ENCODE assay signal across 21 mouse cellular contexts in the genomic region with DNA sequence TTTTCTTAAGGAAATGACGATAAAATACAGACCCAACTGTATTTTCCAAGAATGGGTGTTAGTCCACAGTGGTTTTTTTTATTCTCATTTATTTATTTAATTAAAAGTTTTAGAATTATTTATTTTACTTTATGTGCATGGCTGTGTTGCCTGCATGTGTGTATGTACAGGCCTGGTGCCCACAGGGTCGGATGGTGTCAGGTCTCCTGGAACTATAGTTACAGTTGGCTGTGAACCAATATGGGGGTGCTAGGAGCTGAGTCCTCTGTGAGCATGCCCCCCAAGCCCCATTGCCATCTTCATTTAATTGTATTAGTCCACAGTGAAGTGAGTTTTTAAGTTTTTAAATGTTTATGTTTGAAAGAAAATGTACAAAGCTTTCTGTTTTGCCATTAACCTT.
A peak's percentile ranks its signal among the peaks of the same experiment; 100 is the strongest.
DNase-seq lines count a peak whose midpoint lies in the region; ATAC-seq and TF ChIP-seq lines count a peak whose summit lies in the region.
"Had no signal": no experiment of that assay in that cellular context is flagged by ENCODE, and none has a peak within 500 bp of the region (broad histone marks: within the 10 kb centered on the region; RNA-seq: fewer than 3 reads in every experiment).

No protein-coding gene starts in this region.

- no peaks in the 10 kb centered on the region for H3K27me3 ChIP-seq in lung, embryonic 14.5 days (ENCODE audit: insufficient read depth, low read length)
- no peaks in the 10 kb centered on the region for H3K27me3 ChIP-seq in embryonic facial prominence, embryonic 15.5 days
- no peaks in the 10 kb centered on the region for H3K27me3 ChIP-seq in limb, embryonic 15.5 days
- H3K27me3 ChIP-seq: CH12.LX; forebrain, embryonic 12.5 days; forebrain, embryonic 15.5 days; heart, embryonic 13.5 days; hindbrain, embryonic 15.5 days; intestine, embryonic 15.5 days; Patski had no signal

- no peak for DNase-seq in gastrocnemius, adult 2 months
- no peak for DNase-seq in gastrocnemius, postnatal 10 days
- no peak for DNase-seq in lung, embryonic 14.5 days
- no peak for DNase-seq in lung, postnatal 14 days
- no peak for DNase-seq in thymus, postnatal 14 days
- no peak for DNase-seq in cerebellum, adult 11-12 months
- DNase-seq: B cell, adult 2 months; cerebellum, adult 2 months; cerebellum, adult 9-11 months; cerebellum, postnatal 25 days had no signal

- H3K4me2 ChIP-seq in lung, embryonic 14.5 days, result no peak overlapping the region
- no peak overlapping the region for H3K4me2 ChIP-seq in embryonic facial prominence, embryonic 15.5 days (replicated peaks)
- no peak overlapping the region for H3K4me2 ChIP-seq in limb, embryonic 15.5 days
- H3K4me2 ChIP-seq: forebrain, embryonic 12.5 days; forebrain, embryonic 15.5 days; heart, embryonic 13.5 days; hindbrain, embryonic 15.5 days; intestine, embryonic 15.5 days had no signal

- WGBS in lung, embryonic 14.5 days, result 36% methylated on average over 2 of the region's 2 CpGs
- 40% methylated on average over 2 of the region's 2 CpGs for WGBS in embryonic facial prominence, embryonic 15.5 days
- WGBS in limb, embryonic 15.5 days, result 35% methylated on average over 2 of the region's 2 CpGs

- H3K9ac ChIP-seq in lung, embryonic 14.5 days, result no peak overlapping the region
- no peak overlapping the region for H3K9ac ChIP-seq in embryonic facial prominence, embryonic 15.5 days
- H3K9ac ChIP-seq in limb, embryonic 15.5 days, result no peak overlapping the region
- H3K9ac ChIP-seq: forebrain, embryonic 12.5 days; forebrain, embryonic 15.5 days; heart, embryonic 13.5 days; hindbrain, embryonic 15.5 days; intestine, embryonic 15.5 days had no signal

- peaks cover 18% of the 10 kb centered on the region; the same call in 1 of the 2 replicates for H3K4me1 ChIP-seq in lung, embryonic 14.5 days (ENCODE audit: insufficient read depth)
- peaks cover 18% of the 10 kb centered on the region for H3K4me1 ChIP-seq in embryonic facial prominence, embryonic 15.5 days
- peaks cover 16% of the 10 kb centered on the region for H3K4me1 ChIP-seq in limb, embryonic 15.5 days
- H3K4me1 ChIP-seq: forebrain, embryonic 15.5 days had no signal

- no peak for TF ChIP-seq CTCF in gastrocnemius, adult 2 months (IDR thresholded peaks at IDR 0.05)
- no peak for TF ChIP-seq CTCF in lung, embryonic 14.5 days (IDR thresholded peaks at IDR 0.05; ENCODE audit: low read depth)

- peak; percentile 65; the same call in 1 of the 2 replicates for ATAC-seq in lung, embryonic 14.5 days (ENCODE audit: insufficient read depth)
- ATAC-seq in embryonic facial prominence, embryonic 15.5 days (ENCODE audit: insufficient number of reproducible peaks, low FRiP score, low TSS enrichment, low read depth), result no peak
- no peak for ATAC-seq in limb, embryonic 15.5 days (ENCODE audit: insufficient number of reproducible peaks, low FRiP score, low TSS enrichment, low read depth)
- ATAC-seq: forebrain, embryonic 15.5 days; Patski had no signal

- no peaks in the 10 kb centered on the region for H3K9me3 ChIP-seq in lung, embryonic 14.5 days (ENCODE audit: low read depth, low read length)
- no peaks in the 10 kb centered on the region for H3K9me3 ChIP-seq in embryonic facial prominence, embryonic 15.5 days (replicated peaks)
- no peaks in the 10 kb centered on the region for H3K9me3 ChIP-seq in limb, embryonic 15.5 days
- H3K9me3 ChIP-seq: forebrain, embryonic 12.5 days; forebrain, embryonic 15.5 days; heart, embryonic 13.5 days; hindbrain, embryonic 15.5 days; intestine, embryonic 15.5 days had no signal

- intact Hi-C loops in gastrocnemius, adult 2 months (cut with DNase I), result no loop called here

- peak overlapping the region; percentile 58; the same call in 1 of the 2 replicates for H3K27ac ChIP-seq in gastrocnemius, adult 2 months
- H3K27ac ChIP-seq in lung, embryonic 14.5 days (ENCODE audit: low read depth), result peak overlapping the region; percentile 59; the same call in 1 of the 2 replicates
- peak overlapping the region; percentile 78; the same call in 1 of the 2 replicates for H3K27ac ChIP-seq in embryonic facial prominence, embryonic 15.5 days (replicated peaks)
- peak overlapping the region; percentile 83 for H3K27ac ChIP-seq in limb, embryonic 15.5 days
- H3K27ac ChIP-seq: forebrain, embryonic 12.5 days; forebrain, embryonic 15.5 days; heart, embryonic 13.5 days; hindbrain, embryonic 15.5 days; intestine, embryonic 15.5 days had no signal

- H3K36me3 ChIP-seq in lung, embryonic 14.5 days (ENCODE audit: insufficient read depth), result no peaks in the 10 kb centered on the region
- no peaks in the 10 kb centered on the region for H3K36me3 ChIP-seq in embryonic facial prominence, embryonic 15.5 days
- H3K36me3 ChIP-seq in limb, embryonic 15.5 days, result no peaks in the 10 kb centered on the region
- H3K36me3 ChIP-seq: forebrain, embryonic 12.5 days; forebrain, embryonic 15.5 days; G1E; heart, embryonic 13.5 days; hindbrain, embryonic 15.5 days; intestine, embryonic 15.5 days had no signal

- H3K4me3 ChIP-seq in gastrocnemius, adult 2 months, result no peak overlapping the region
- no peak overlapping the region for H3K4me3 ChIP-seq in lung, embryonic 14.5 days (ENCODE audit: low read depth, low read length)
- H3K4me3 ChIP-seq in embryonic facial prominence, embryonic 15.5 days (replicated peaks), result no peak overlapping the region
- no peak overlapping the region for H3K4me3 ChIP-seq in limb, embryonic 15.5 days
- H3K4me3 ChIP-seq: erythroblast, embryonic 14.5 days; forebrain, embryonic 12.5 days; forebrain, embryonic 15.5 days; heart, embryonic 13.5 days; hindbrain, embryonic 15.5 days; intestine, embryonic 15.5 days had no signal
